Mouse (Mus musculus) heart, adult 18-20 months (tissue): ENCODE data around the gene Lef1. TPM values are rescaled to one million over a fixed set of nuclear protein-coding genes. Genes with fewer than 3 reads are reported as not detected.

ENCODE experiments used
- DNase-seq, 2 experiments: peaks; one replicate each; pipeline ENCODE4 v3.0.0; 2021 to 2022; ENCODE audit warnings: mixed read lengths in 1 of 2
- total RNA-seq, 2 experiments: library from RNA; stranded (reverse); gene quantifications; 2 replicates each; pipeline ENCODE4 v1.2.3; 2021

The Lef1 gene
- total RNA-seq, 2 experiments from 2014 or later = 0.25 to 2.5 TPM

DNA sequence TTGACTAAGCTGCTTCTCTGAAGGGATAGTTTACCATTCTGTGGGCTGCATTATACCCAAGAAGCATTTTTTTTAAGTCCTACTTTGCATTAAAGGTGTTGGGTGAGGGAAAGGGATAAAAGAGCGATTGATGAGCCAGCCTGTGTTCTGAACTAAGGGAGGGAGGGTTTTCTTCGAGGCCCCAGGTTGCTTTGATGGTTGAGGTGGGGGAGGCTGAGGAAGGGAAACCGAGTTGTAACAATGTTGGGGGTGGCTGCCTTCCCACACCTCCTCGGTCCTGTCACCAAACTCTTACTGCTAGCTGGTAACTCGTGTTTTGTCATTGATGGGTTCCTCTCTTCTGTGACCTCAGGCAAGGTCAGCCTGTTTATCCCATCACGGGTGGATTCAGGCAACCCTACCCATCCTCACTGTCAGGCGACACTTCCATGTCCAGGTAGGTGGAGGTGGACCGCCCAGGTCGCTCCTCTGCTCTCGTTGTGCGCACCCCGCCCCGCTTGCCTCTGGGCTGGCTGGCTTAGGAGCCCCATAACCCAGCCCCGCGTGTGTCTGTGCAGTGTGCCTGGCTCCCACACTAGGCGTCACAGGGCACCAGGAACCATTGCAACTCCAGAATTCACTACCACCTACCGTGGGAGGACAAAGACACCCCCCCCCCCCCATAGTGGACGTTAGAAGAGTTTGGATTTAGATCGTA, 80.5 kb downstream of the Lef1 start:
- no peak for DNase-seq

GRCm38 (mm10) chr3:131191454-131191853, 81.2 kb downstream of the Lef1 start:
- DNase-seq = no peak

- no peak for DNase-seq
These were observed 85.8 kb downstream of the Lef1 start for GRCm38 (mm10) chr3:131196050-131196449.

DNA sequence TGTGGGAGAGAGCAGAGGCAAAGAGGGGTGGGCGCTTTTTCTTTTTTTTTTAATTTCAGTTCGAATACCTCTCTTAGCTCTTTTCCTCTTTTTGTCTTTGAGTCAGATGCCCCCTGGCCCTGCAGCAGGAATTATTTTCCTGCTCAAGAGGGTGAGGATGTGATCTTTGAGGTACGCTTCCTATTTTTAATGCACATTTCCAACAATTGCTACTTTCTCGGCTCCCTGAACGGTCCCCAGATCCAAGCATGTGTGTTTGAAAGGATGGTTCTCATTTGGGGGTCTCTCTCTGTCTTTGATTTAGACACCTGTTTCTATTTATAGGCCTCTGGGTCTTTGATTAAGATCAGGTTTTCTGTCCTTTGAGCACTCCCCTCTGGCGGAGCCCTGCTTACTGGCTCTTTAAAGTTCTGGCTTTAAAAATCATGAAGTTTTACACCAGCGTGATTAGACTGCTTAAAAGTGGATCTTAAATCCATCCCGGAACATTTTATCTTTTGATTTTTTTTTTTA, 86.3 kb downstream of the Lef1 start:
- DNase-seq = no peak

- DNase-seq = no peak
These were observed 88.7 kb downstream of the Lef1 start for GRCm38 (mm10) chr3:131198991-131199390.

DNA sequence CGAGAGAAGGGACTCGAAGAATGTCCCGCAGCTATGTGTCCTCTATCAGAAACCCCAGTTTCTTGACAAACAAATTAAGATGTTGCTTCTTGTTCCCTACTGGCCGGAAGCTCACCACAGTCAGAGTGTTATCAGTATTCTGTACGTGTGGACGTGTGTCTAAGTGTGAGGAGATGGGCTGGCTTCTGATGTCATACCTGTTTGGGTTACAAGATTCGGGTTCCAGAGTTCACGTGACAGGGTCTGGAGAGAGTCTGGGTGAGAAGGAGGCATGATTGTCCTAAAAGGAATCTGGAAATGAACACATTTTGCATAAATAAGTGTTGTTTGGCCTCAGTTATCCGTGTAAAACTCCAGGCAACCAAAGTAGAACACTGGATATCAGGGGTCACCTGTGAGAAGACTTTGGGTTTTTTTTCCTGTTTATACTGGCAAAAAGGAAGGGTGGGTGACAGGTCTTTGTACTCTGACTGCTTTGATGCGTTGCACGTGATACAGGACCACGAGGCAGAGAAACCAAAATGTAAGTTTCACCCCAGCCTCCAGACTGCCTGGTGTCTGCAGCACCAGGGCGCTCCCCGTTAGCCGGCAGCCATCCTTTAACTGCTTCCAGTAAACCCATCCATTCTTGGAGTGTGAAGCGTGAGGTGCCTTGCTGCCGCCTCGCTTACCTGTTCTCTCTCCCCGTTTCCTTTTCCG, 89.5 kb downstream of the Lef1 start:
- DNase-seq = no peak

DNA sequence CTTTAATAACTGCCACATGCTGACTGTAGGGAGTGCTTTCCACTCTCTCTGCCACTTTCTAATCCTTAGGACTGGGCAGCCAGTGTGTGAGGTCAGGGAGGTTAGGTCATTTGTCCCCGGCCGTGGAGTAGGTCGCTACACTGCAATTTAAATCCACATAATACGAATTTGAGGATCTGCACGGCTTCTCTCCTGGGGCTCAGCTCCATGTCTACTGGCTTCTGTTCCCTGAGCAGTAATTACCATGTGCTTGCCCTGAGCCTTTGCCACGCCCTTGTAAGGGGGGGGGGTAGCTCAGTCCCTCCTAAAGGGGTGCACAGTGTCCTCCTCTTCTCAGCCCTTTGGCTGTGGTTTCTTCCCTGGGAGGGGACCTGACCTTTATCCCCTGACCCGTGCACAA, 92.0 kb downstream of the Lef1 start:
- DNase-seq = no peak

GRCm38 (mm10) chr3:131207846-131208245, 97.6 kb downstream of the Lef1 start:
- DNase-seq = no peak

DNA sequence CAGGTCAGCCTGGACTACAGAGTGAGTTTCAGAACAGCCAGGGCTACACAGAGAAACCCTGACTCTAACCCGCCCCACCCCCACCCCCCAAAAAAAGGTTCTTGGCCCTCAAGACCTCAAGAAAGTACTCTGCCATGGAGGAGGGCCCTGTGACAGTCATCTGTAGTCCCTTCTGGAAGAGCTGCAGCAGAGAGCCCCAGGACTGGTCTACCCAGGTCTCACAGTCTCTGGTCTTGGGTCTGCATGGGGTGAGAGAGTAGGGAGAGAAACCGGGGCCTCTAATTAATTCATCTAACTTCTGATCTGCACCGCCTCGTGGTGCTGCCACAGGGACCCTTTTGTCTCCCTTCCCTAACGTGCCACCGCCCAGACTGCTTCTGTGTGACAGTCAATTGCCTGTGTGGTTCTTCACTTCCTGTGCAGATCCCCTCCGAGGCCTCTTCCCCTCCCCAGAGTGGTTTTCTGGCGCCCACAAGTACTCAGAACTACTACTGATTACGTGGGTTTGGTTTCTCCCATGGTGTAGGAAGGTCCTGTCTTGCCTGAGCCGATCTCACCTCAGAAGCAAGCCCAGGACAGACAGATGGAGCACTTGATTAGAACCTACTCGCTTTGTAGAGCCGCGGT, 98.1 kb downstream of the Lef1 start:
- DNase-seq = peak in 1 of 2 experiments; percentile 11

DNA sequence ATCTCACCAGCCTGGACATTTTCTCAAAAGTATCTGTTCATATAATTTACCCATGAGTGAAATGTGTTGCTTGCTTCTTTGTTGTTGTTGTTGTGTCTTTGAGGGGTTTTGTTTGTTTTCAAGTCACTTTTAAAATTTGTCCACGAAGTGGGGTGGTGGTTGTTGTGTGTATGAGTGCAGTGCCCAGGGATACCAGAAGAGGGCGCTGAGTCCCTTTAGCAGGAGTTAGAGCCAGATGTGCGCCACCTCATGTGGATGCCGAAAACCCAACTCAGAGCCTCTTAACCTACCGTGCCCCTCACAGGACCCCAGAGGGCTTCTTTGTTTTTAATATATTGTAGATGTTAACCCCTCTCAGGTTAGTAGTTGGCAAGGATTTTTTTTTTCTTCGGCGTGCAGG, 101.9 kb downstream of the Lef1 start:
- DNase-seq = no peak

- DNase-seq = no peak
These were observed 103.9 kb downstream of the Lef1 start for GRCm38 (mm10) chr3:131214060-131214658.

DNA sequence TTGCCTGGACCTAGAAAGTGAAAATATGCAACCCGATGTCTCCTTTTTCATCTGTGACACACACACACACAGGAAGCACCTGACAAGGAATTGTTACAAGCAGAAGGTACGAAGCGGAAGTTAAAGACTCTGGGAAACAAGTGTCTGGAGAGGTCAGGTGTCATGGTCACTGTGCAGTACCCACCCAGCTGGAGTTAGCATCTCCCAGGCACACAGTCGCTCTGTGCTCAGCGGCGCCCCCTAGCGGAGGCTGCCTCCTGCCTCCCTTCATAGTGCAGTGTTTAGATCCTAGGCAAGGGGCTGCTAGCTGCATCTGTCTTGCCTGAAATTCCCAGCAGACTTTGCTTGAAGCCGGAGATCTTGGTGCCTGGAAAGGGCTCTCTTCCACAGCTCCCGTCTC, 104.6 kb downstream of the Lef1 start:
- DNase-seq = peak; percentile 12 to 31

- no peak for DNase-seq
These were observed 108.5 kb downstream of the Lef1 start for GRCm38 (mm10) chr3:131218636-131219390.

DNA sequence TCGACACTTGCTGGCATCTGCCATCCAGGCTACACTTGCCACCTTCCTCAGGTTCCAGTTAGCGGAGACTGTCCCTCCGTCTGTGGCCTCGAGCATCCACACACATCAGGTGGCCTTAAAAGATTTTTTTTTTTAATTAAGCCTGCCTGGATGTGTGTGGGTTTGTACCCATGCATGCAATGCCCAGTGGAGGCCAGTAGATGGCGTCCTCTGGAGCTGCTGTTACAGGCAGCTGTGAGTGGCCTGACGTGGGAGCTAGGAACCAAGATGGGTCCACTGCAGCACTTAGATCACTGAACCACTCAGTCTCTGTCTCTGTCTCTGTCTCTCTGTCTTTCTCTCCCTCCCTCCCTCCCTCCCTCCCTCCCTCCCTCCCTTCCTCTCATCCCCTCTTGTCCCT, 117.8 kb downstream of the Lef1 start:
- DNase-seq = no peak

DNA sequence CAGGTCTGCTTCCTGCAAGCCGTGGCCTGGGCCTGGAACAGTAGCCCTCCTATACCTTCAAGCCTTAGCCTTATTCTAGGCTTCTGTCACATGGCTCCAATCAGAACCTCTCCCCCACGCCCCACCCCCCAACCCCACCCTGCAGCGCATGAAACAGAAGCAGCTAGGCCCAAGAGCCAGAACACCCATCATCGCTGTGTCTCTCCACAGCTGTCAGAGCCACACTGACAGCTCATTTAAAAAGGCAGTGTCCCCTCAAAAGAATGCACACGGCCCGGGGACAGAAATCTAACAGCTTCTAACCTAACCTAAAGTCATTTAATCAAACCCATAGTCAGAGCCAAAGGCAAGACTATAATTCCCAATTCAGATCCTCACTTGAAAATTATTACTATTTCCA, 126.8 kb downstream of the Lef1 start:
- no peak for DNase-seq

DNA sequence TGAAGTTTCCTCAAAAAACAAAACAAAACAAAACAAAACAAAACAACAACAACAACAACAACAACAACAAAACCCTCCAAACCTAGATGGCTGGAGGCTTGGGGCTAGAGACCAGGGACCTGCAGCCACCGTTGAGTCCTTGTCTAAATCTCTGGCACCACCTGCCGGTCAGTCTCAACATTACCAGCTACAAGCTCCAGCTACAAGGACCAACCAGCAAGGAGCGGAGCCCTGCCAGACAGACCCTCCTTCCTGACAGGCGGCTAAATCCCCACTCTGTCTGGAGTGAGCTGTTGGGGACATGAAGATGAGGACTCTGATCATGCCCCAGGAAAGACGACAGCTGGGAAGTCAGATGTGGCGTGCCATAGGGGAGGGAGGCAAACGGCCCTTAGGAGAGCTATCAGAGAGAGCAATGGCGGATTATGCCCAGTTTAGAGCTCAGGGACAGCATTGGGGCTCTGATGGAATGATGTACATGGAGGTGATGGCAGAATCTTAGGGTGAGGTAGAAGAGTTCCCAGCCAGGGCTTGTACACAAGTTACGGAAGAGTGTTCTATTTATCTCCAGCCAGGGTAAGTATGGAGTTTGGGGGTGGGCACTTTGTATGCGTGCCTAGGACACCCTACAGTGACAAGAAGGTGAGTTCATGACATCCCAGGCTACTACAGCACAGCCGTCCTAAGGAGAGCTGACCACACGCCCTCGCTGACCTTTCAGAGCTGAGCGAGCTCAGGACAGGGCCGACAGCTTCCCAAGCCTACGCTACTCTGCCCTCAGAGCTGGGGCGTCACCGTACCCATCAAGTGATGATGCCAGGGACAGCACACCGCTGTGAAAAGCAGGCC, 127.7 kb downstream of the Lef1 start:
- peak; percentile 64 to 87 for DNase-seq

DNA sequence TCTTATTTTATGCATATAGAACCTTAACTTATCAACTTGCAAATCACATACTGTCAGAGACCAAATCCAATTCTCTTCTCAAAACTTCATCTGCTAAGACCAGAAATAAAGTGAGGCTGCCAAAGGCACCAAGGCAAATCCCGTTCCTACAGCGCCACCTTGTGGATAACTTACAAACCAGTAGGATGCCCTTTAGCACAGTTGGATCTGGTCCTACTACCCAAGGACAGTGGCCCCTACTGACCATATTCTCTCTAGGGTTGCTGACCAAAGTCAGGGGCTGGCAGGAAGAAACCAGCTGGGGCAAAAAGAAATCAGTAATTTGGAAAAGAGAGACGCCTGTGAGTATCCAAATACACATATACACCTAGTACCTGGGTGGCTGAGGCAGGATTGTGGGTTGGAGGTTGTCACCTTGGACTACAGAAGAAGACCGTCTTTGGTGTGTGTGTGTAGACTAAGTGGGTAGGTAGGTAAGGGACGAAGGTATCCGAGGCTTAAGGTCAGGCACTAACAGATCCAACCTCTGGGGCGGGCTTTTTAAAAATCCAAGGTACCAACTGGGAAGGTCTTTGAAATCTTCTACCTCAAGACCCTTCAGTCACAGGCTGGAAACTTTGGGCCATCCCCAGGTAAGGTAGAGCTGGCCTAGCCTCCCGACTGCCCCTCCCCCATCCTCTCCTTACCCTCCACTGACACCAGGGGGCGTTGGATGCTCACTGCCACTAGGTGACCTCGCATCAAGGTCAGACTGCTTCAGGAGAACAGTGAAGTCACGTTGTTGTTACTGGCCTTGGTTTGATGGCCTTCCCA, 135.7 kb downstream of the Lef1 start:
- peak; percentile 74 to 83 for DNase-seq

GRCm38 (mm10) chr3:131246579-131247046, 136.3 kb downstream of the Lef1 start:
- peak; percentile 58 to 67 for DNase-seq

DNA sequence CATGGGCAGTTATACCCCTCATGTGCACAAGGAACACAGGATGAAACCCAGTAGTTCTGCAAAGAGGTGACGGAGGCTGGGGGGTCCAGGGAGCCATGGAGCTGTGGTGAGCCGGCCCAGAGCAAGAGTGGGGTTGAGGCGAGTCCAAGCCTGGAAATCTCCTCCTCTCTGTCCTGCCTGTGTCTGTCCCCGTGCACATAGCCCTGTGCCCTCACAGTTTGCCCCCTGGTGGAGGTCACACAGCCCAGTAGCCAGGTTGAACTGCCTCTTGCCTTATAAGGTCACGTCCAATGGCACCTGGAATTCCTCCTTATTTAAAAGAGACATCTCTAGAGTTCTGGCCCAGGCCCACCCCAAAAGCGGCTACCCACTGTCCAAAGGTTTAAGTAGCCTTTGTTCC, 137.2 kb downstream of the Lef1 start:
- no peak for DNase-seq

DNA sequence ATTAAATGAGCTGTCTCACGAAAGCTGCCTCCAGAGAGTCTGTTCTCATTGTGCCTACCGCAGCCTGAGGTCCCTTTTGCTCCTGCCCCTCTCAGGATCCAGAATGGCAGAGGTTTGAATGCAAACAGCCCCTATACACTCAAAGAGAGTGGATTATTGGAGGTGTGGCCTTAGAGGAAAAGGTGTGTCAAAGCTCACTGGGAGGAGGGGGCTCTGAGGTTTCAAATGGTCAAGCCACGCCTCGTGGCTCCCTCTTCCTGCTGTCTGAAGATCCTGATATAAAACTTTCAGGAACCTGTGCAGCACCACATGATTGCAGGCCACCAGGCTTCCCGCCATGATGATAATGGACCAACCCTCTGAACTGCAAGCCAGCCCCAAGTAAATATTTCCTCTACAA, 137.6 kb downstream of the Lef1 start:
- no peak for DNase-seq
